Mouse (Mus musculus) spleen, adult 2 months (tissue): ENCODE results near the gene Mapk8ip1.

Experiments
- CTCF ChIP-seq: fragments of 200-500 bp; IDR thresholded peaks from 2 replicates; pipeline ENCODE4 v1.5.1; 2011; ENCODE audit warnings: mild to moderate bottlenecking, inconsistent platforms; ENCODE audit not compliant: insufficient read depth, insufficient read length, insufficient replicate concordance; ENCODE audit errors: extremely low read depth
- POLR2A ChIP-seq: fragments of 200-500 bp; IDR thresholded peaks from 2 replicates; pipeline ENCODE4 v1.6.1; 2011; ENCODE audit warnings: low read depth, low read length, inconsistent platforms

GRCm38 (mm10) chr2:92446656-92447055 is 45.6 kb upstream of the Mapk8ip1 start:
- no peak for TF ChIP-seq CTCF
- no peak for TF ChIP-seq POLR2A
